Mouse (Mus musculus) thymus, postnatal 10 days (tissue): ENCODE results near the gene Zfp462.

Experiments
- DNase-seq, 2 experiments: peaks; one replicate each; pipeline ENCODE4 v3.0.0; 2021; ENCODE audit warnings: low spot score in 2 of 2

Gene Zfp462

GRCm38 (mm10) chr4:54995258-54995657 is 50.4 kb downstream of the Zfp462 start:
- DNase-seq: no peak

DNA sequence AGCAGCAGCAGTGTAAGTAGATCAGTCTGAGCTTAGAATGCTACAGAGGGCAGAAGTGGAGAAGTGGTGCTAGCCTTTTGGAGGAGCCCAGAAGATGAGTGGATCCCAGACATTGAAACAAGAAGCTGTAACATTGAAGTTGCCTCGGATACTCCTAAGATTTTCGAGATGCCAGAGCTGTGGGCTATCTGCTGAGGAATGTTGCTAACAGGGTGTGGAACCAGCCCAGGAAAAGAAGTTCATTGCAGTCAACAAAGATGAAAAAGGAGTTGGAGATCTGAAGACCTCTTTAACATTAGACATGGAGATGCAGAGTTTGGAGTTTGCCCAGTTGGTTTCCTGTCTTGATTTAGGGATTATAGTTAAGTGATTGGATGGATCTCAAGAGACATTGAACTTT is 51.2 kb downstream of the Zfp462 start:
- DNase-seq: no peak

GRCm38 (mm10) chr4:54998146-54998841 is 53.4 kb downstream of the Zfp462 start:
- DNase-seq: no peak

DNA sequence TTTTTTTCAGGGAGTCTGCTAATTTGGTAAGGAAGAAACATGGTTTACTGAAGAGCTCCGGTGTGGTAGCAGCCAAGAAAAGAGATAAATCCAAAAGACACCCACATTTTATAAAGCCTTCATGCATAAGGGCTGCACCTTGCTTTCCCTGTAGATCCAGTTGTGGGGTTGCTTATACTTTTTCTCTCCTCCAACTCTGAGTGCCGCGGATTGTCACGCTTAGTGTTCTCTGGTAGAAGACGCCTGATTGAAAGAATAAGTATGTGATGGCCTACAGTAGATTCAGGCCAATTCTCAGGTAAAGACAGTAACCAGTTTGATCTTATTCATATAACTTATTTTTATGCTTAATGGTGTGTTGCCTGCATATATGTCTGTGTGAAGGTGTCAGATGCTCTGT is 54.7 kb downstream of the Zfp462 start:
- DNase-seq: no peak

DNA sequence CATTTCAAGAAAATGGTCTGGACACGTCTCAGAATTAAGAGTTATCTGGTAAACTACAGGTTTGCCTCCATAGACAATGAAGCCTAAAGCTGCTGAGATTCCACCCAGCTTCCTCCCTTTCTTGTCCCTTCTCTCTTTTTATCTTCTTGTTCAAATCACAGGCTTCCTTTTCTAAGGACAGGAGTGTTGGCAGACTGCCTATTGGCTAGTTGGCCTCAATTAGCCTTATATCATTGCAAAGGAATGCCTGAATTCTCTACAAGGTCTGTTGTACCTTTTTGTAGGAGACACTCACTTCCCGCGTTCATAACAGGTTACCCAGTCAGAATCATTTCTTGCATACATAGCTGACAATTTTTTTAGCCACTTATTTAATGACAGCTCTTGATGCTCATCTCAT is 56.5 kb downstream of the Zfp462 start:
- no peak for DNase-seq

GRCm38 (mm10) chr4:55003128-55003527 is 58.3 kb downstream of the Zfp462 start:
- DNase-seq: no peak

- no peak for DNase-seq
Measured at GRCm38 (mm10) chr4:55005066-55005465, 60.2 kb downstream of the Zfp462 start.

DNA sequence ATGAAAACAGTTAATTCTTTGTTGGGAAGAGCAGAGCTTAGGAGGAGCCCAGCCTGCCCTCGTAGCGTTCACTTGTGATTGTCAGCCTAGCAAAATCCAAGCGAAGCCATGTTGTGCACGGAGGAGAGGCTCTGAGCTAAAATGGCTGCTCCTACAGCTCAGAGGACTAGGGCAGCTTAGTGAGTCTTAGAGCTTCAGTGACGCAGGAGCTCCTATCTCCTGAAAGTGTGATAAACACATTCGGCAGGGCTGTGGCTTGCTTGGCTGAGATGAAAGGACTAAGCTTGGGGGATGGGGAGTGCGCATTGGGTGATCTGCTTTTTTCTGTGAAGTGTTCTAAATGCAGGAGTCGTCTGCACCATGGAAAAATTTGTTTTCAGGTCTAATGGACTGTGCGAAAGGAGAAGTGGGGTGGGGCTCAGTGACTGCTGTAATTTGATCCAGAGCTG is 60.7 kb downstream of the Zfp462 start:
- DNase-seq: no peak

GRCm38 (mm10) chr4:55006024-55006423 is 61.2 kb downstream of the Zfp462 start:
- no peak for DNase-seq

- DNase-seq: no peak
Measured at GRCm38 (mm10) chr4:55008616-55009015, 63.8 kb downstream of the Zfp462 start.

- no peak for DNase-seq
Measured at GRCm38 (mm10) chr4:55011391-55011790, 66.5 kb downstream of the Zfp462 start.

- DNase-seq: no peak
Measured at GRCm38 (mm10) chr4:55013563-55014248, 68.9 kb downstream of the Zfp462 start.

DNA sequence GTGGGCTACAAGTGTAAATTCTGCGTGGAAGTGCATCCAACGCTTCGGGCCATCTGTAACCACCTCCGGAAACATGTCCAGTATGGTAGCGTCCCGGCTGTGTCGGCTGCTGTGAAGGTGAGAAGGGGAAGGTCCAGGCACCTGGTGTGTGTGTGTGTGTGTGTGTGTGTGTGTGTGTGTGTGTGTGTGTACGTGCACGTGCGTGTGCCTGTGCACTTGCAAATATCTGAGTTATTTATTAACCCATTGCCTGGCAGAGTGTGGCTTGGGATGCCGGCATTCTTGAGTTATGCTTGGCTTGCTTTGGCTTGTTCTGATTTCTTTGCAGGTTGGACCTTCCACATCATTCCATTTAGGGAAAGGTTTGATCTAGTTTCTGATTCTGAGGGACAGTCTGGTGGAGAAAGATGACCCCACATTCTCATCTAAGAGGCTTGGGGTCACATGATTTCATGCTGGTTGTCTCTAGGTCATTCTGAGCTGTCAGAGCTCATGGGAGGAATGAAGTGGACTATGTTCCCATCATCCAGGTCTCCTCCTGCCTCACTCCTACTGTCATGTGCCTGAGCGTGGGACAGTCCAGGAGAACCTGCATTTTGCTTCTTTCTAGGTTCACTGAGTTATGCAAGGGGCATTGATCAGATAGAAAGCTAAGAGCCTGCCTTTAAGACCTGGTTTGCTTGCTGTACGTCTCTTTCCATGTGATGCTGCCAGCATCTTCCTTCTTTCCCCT is 70.0 kb downstream of the Zfp462 start:
- no peak for DNase-seq

GRCm38 (mm10) chr4:55015517-55015916 is 70.7 kb downstream of the Zfp462 start:
- DNase-seq: no peak

DNA sequence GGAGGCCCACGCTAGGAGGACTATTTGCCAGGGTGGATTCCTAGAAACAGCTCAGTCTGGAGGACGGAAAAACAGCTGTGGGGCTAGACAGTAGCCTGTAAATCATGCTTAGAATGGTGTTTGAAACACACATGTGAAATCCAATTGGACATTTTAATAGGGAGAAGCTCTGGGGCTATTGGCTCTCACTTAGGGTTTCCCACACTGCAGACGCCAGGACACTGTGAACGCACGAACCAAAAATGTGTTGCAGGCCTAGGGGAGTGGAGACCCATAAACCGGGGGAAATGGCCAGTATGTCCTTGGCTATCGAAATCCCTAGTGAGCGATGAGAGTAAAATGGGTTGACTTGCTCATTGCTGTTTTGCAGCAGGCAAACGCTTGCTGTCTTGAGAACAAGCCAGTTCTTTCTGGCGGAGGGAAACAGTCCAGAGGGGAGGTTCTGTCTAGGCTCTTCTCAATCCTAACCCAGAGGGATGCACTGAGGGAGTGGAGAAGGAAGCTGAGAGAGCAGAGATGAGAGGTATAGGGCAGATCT is 81.3 kb downstream of the Zfp462 start:
- no peak for DNase-seq

- no peak for DNase-seq
Measured at GRCm38 (mm10) chr4:55030401-55030800, 85.6 kb downstream of the Zfp462 start.

DNA sequence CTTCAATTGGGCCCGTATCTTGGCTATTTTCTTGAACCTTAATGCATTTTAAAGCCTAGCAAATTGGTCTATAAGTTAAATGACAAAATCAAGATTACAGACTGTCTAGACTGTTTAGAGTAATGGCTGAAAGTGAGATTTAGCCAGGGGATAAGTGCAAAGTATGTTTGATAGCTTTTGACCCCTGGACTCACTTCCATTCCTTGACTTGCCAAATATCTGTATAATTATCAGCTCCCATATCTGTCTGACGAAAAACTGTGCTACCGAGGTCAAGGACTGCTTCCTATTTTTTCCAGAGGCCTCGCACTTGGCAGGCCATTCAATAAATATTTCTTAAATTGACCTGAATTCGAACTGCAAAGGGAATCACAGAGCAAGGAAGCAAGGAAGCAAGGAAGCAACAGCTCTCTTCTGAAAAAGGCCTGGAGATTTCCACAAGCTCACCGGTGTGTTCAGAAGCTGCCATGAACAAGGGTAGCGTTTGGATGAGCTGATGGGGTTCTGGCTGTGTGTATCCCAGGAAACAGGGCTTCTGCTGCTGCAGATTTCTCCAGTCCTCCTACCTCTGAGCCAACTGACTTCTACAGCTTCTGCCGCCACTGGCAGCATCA is 87.6 kb downstream of the Zfp462 start:
- no peak for DNase-seq

GRCm38 (mm10) chr4:55033452-55033851 is 88.6 kb downstream of the Zfp462 start:
- DNase-seq: no peak

- DNase-seq: no peak
Measured at GRCm38 (mm10) chr4:55038139-55038538, 93.3 kb downstream of the Zfp462 start.

- DNase-seq: no peak
Measured at GRCm38 (mm10) chr4:55040258-55040964, 95.6 kb downstream of the Zfp462 start.

GRCm38 (mm10) chr4:55041106-55041730 is 96.4 kb downstream of the Zfp462 start:
- no peak for DNase-seq
